Mouse (Mus musculus): Measurements from ENCODE around the gene Eva1c. TPM values are rescaled to one million over a fixed set of nuclear protein-coding genes. Genes with fewer than 3 reads are reported as not detected.

The Eva1c gene
- polyA plus RNA-seq, 1 experiment: 1.7 TPM

- no peaks in the 10 kb centered on the region for H3K36me3 ChIP-seq (ENCODE audit: control insufficient read depth, insufficient read depth, low read length)
- no peaks in the 10 kb centered on the region for H3K27me3 ChIP-seq (ENCODE audit: control insufficient read depth, insufficient read depth, low read length)
- no peak overlapping the region for H3K27ac ChIP-seq (ENCODE audit: insufficient read depth, low read length)
- 52% methylated on average over 8 of the region's 8 CpGs for WGBS
- no peak for DNase-seq (ENCODE audit: low read depth in 1 of 2, low spot score in 2 of 2)
- TF ChIP-seq POLR2A (IDR thresholded peaks at IDR 0.05; ENCODE audit: low read depth, low read length): no peak
- no peak for TF ChIP-seq CTCF (IDR thresholded peaks at IDR 0.05; ENCODE audit: extremely low read depth, insufficient read depth, insufficient read length, insufficient replicate concordance)
- no peak overlapping the region for H3K4me3 ChIP-seq (ENCODE audit: extremely low read depth, insufficient read depth, insufficient read length)
- no peaks in the 10 kb centered on the region for H3K4me1 ChIP-seq (ENCODE audit: control insufficient read depth, insufficient read depth, insufficient read length)
Observed at GRCm38 (mm10) chr16:90872936-90873335, 46.4 kb downstream of the Eva1c start.

GRCm38 (mm10) chr16:90874536-90874935, 48.0 kb downstream of the Eva1c start:
- Histone ChIP-seq H3K4me1 (ENCODE audit: control insufficient read depth, insufficient read depth, insufficient read length) (no peaks in the 10 kb centered on the region), H3K27ac (ENCODE audit: insufficient read depth, low read length) (no peak overlapping the region), H3K4me3 (ENCODE audit: extremely low read depth, insufficient read depth, insufficient read length) (no peak overlapping the region), H3K27me3 (ENCODE audit: control insufficient read depth, insufficient read depth, low read length) (no peaks in the 10 kb centered on the region), H3K36me3 (ENCODE audit: control insufficient read depth, insufficient read depth, low read length) (no peaks in the 10 kb centered on the region)
- TF ChIP-seq POLR2A (IDR thresholded peaks at IDR 0.05; ENCODE audit: low read depth, low read length) (no peak), CTCF (IDR thresholded peaks at IDR 0.05; ENCODE audit: extremely low read depth, insufficient read depth, insufficient read length, insufficient replicate concordance) (no peak)
- WGBS: 68% methylated on average over 5 of the region's 5 CpGs
- DNase-seq (ENCODE audit: low read depth in 1 of 2, low spot score in 2 of 2): no peak

GRCm38 (mm10) chr16:90878135-90878860, 51.8 kb downstream of the Eva1c start:
- H3K27ac ChIP-seq (ENCODE audit: insufficient read depth, low read length): no peak overlapping the region
- no peak overlapping the region for H3K4me3 ChIP-seq (ENCODE audit: extremely low read depth, insufficient read depth, insufficient read length)
- 92% methylated on average over 3 of the region's 3 CpGs for WGBS
- no peaks in the 10 kb centered on the region for H3K27me3 ChIP-seq (ENCODE audit: control insufficient read depth, insufficient read depth, low read length)
- no peak for DNase-seq (ENCODE audit: low read depth in 1 of 2, low spot score in 2 of 2)
- no peak for TF ChIP-seq CTCF (IDR thresholded peaks at IDR 0.05; ENCODE audit: extremely low read depth, insufficient read depth, insufficient read length, insufficient replicate concordance)
- TF ChIP-seq POLR2A (IDR thresholded peaks at IDR 0.05; ENCODE audit: low read depth, low read length): no peak
- no peaks in the 10 kb centered on the region for H3K36me3 ChIP-seq (ENCODE audit: control insufficient read depth, insufficient read depth, low read length)
- H3K4me1 ChIP-seq (ENCODE audit: control insufficient read depth, insufficient read depth, insufficient read length): no peaks in the 10 kb centered on the region

GRCm38 (mm10) chr16:90882501-90882977, 56.0 kb downstream of the Eva1c start:
- 72% methylated on average over 8 of the region's 8 CpGs for WGBS
- H3K36me3 ChIP-seq (ENCODE audit: control insufficient read depth, insufficient read depth, low read length): no peaks in the 10 kb centered on the region
- no peak overlapping the region for H3K4me3 ChIP-seq (ENCODE audit: extremely low read depth, insufficient read depth, insufficient read length)
- no peak overlapping the region for H3K27ac ChIP-seq (ENCODE audit: insufficient read depth, low read length)
- no peaks in the 10 kb centered on the region for H3K4me1 ChIP-seq (ENCODE audit: control insufficient read depth, insufficient read depth, insufficient read length)
- no peak for DNase-seq (ENCODE audit: low read depth in 1 of 2, low spot score in 2 of 2)
- TF ChIP-seq POLR2A (IDR thresholded peaks at IDR 0.05; ENCODE audit: low read depth, low read length) (no peak), CTCF (IDR thresholded peaks at IDR 0.05; ENCODE audit: extremely low read depth, insufficient read depth, insufficient read length, insufficient replicate concordance) (no peak)
- H3K27me3 ChIP-seq (ENCODE audit: control insufficient read depth, insufficient read depth, low read length): no peaks in the 10 kb centered on the region

GRCm38 (mm10) chr16:90885351-90885750, 58.8 kb downstream of the Eva1c start:
- H3K4me3 ChIP-seq (ENCODE audit: extremely low read depth, insufficient read depth, insufficient read length): no peak overlapping the region
- DNase-seq (ENCODE audit: low read depth in 1 of 2, low spot score in 2 of 2): no peak
- TF ChIP-seq CTCF (IDR thresholded peaks at IDR 0.05; ENCODE audit: extremely low read depth, insufficient read depth, insufficient read length, insufficient replicate concordance) (no peak), POLR2A (IDR thresholded peaks at IDR 0.05; ENCODE audit: low read depth, low read length) (no peak)
- H3K4me1 ChIP-seq (ENCODE audit: control insufficient read depth, insufficient read depth, insufficient read length): no peaks in the 10 kb centered on the region
- no peaks in the 10 kb centered on the region for H3K36me3 ChIP-seq (ENCODE audit: control insufficient read depth, insufficient read depth, low read length)
- H3K27ac ChIP-seq (ENCODE audit: insufficient read depth, low read length): no peak overlapping the region
- 31% methylated on average over 2 of the region's 2 CpGs for WGBS
- no peaks in the 10 kb centered on the region for H3K27me3 ChIP-seq (ENCODE audit: control insufficient read depth, insufficient read depth, low read length)

GRCm38 (mm10) chr16:90885781-90886565, 59.5 kb downstream of the Eva1c start:
- DNase-seq (ENCODE audit: low read depth in 1 of 2, low spot score in 2 of 2): no peak
- H3K4me3 ChIP-seq (ENCODE audit: extremely low read depth, insufficient read depth, insufficient read length): no peak overlapping the region

More at GRCm38 (mm10) chr16:90885781-90886565, 59.5 kb downstream of the Eva1c start:
- H3K27ac ChIP-seq (ENCODE audit: insufficient read depth, low read length): no peak overlapping the region; the same call in 1 of the 2 replicates
- H3K27me3 ChIP-seq (ENCODE audit: control insufficient read depth, insufficient read depth, low read length): no peaks in the 10 kb centered on the region
- WGBS: 25% methylated on average over 9 of the region's 9 CpGs
- no peaks in the 10 kb centered on the region for H3K4me1 ChIP-seq (ENCODE audit: control insufficient read depth, insufficient read depth, insufficient read length)
- no peak for TF ChIP-seq CTCF (IDR thresholded peaks at IDR 0.05; ENCODE audit: extremely low read depth, insufficient read depth, insufficient read length, insufficient replicate concordance)
- TF ChIP-seq POLR2A (IDR thresholded peaks at IDR 0.05; ENCODE audit: low read depth, low read length): no peak
- H3K36me3 ChIP-seq (ENCODE audit: control insufficient read depth, insufficient read depth, low read length): no peaks in the 10 kb centered on the region

All from spleen, adult 2 months (tissue).